Mouse (Mus musculus): Measurements from ENCODE around the gene Aamp. TPM values are rescaled to one million over a fixed set of nuclear protein-coding genes. Genes with fewer than 3 reads are reported as not detected.

Gene Aamp
- polyA plus RNA-seq, 1 experiment, result 173 TPM

GRCm38 (mm10) chr1:74229942-74230341 is 54.6 kb downstream of the Aamp start:
- Histone ChIP-seq H3K4me1 (ENCODE audit: control insufficient read depth, insufficient read depth, low read length) (peaks cover 2% of the 10 kb centered on the region), H3K27ac (ENCODE audit: insufficient read depth, low read length) (no peak overlapping the region), H3K4me3 (ENCODE audit: insufficient read depth, low read length) (no peak overlapping the region)
- no peak for TF ChIP-seq CTCF (IDR thresholded peaks at IDR 0.05; ENCODE audit: extremely low read depth, insufficient read depth, low read length)
- no peak for TF ChIP-seq POLR2A (IDR thresholded peaks at IDR 0.05; ENCODE audit: extremely low read depth, insufficient read depth, low read length)

Other genes with a start within 250 kb of the Aamp start
- gene Tns1, start 160.3 kb downstream of the Aamp start, polyA plus RNA-seq (2012; rRNA removed), result 19.3 and 23.0 TPM in 2 replicates
- gene Rufy4, start 159.2 kb downstream of the Aamp start, polyA plus RNA-seq (2012; rRNA removed), result not detected in 2 replicates
- gene Cxcr2, start 130.7 kb downstream of the Aamp start, polyA plus RNA-seq (2012; rRNA removed), result not detected in 2 replicates
- gene Cxcr1, start 90.1 kb downstream of the Aamp start, polyA plus RNA-seq (2012; rRNA removed), result not detected in 2 replicates
- 232 and 248 TPM in 2 replicates for gene Arpc2, start 48.7 kb downstream of the Aamp start, polyA plus RNA-seq (2012; rRNA removed)
- not detected in 2 replicates for gene Gpbar1, start 6.2 kb downstream of the Aamp start, polyA plus RNA-seq (2012; rRNA removed)
- gene Pnkd, start 192 bp upstream of the Aamp start, polyA plus RNA-seq (2012; rRNA removed), result 127 and 138 TPM in 2 replicates
- 35.5 and 46.0 TPM in 2 replicates for gene Tmbim1, start 20.9 kb upstream of the Aamp start, polyA plus RNA-seq (2012; rRNA removed)
- gene Catip, start 77.4 kb upstream of the Aamp start, polyA plus RNA-seq (2012; rRNA removed), result 4.6 and 5.1 TPM in 2 replicates
- gene Slc11a1, start 90.5 kb upstream of the Aamp start, polyA plus RNA-seq (2012; rRNA removed), result 7.6 and 8.9 TPM in 2 replicates
- 25.4 and 26.8 TPM in 2 replicates for gene Ctdsp1, start 106.8 kb upstream of the Aamp start, polyA plus RNA-seq (2012; rRNA removed)
- 0.56 and 0.66 TPM in 2 replicates for gene Vil1, start 124.6 kb upstream of the Aamp start, polyA plus RNA-seq (2012; rRNA removed)
- gene Cnot9, start 221.3 kb upstream of the Aamp start, polyA plus RNA-seq (2012; rRNA removed), result 25.0 and 26.5 TPM in 2 replicates